Mouse (Mus musculus): ENCODE data around the gene Ces2f. TPM values are rescaled to one million over a fixed set of nuclear protein-coding genes. Genes with fewer than 3 reads are reported as not detected.
"Not testable (repeated sequence)": the region's sequence is repeated elsewhere in the genome, so short reads cannot be mapped to it uniquely, and the experiment has no call there.

Gene Ces2f
- total RNA-seq (2015) (not detected in 2 replicates), total RNA-seq (2017) (not detected in 2 replicates)

DNA sequence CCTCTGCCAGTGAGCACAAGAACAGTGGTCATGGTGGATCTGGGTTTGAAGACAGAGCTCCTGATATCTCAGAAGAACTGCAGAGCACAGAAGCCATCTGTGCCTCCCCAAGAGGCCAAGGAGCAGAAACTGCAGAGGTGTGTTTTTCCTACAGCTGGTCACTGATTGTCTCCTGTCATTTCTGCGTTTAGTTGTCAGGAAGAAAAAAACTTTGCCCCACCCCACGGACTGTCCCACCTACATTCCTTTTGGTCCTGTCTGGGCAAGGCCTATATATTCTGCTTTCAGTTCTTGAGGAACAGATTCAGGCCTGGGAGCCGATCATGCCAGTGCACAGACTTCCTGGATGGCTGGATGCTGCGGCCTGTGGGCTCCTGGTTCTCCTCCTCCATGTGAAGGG, at the start of gene Ces2f:
Ces2f (plus strand) TSS at position 301 of the 400 bp plus-strand sequence.
- no peak for ATAC-seq (replicated peaks; ENCODE audit: poor library complexity)

DNA sequence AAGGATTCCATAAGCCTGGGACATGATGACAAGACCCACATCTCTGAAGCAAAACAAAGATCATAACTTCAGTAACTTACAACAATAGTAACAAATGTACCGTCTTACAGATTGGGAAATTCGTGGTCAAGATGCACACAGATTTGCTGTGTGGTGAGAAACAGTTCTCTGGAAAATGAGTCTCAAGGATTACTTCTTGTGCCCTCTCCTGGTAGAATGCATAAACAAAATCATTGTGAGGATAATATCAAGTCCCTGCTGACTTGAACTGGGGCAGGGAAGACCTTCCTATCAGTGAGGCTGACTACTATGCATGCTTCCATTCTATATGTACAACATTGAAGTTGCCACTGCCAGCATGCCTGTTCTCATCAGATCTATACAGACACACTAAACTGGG, 45.4 kb upstream of the Ces2f start:
- ATAC-seq (replicated peaks; ENCODE audit: poor library complexity): no peak

DNA sequence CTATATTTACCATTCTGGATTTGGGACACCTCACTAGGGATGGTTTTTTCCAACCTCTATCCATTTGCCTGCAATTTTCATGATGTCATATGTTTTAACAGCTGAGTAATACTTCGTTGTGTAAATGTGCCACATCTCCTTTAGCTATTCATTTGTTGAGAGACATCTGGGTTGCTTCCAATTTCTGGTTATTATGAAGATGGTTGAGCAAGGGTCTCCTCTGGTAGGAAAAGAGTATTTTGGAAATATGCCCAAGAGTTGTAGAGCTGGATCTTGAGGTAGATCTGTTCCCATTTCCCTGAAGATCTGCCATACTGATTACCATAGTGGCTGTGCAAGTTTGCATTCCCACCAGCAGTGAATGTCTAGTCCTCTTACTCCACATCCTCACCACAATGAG, 40.0 kb upstream of the Ces2f start:
- ATAC-seq (replicated peaks; ENCODE audit: poor library complexity): no peak

DNA sequence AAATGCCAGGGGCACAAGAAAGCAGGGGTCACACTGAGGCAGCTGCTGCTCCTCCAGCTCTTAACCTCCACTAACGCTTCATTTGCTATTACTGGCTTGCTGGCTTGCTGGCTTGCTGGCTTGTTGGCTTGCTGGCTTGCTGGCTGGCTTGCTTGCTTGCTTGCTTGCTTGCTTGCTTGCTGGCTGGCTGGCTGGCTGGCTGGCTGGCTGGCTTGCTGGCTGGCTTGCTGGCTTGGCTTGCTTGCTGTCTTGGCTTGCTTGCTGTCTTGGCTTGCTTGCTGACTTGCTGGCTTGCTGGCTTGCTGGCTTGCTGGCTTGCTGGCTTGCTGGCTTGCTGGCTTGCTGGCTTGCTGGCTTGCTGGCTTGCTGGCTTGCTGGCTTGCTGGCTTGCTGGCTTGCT, 38.1 kb upstream of the Ces2f start:
- ATAC-seq (replicated peaks; ENCODE audit: poor library complexity): not testable (repeated sequence)

DNA sequence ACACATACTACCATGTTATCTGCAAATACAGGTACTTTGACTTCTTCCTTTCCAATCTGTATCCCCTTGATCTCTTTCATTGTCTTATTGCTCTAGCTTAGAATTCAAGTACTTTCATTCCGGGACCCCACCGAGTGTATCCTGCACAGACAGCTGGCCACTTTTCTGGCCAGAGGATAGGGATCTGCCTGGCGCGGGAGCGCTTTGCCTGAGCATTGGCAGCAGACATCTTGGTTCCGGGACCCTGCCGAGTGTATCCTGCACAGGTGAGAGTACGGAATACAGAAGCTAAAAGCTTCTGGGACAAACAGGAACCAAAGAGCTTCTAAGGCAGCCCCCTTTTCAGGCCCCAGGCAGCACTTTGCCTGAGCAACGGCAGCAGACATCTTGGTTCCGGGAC, 37.5 kb upstream of the Ces2f start:
- not testable (repeated sequence) for ATAC-seq (replicated peaks; ENCODE audit: poor library complexity)

DNA sequence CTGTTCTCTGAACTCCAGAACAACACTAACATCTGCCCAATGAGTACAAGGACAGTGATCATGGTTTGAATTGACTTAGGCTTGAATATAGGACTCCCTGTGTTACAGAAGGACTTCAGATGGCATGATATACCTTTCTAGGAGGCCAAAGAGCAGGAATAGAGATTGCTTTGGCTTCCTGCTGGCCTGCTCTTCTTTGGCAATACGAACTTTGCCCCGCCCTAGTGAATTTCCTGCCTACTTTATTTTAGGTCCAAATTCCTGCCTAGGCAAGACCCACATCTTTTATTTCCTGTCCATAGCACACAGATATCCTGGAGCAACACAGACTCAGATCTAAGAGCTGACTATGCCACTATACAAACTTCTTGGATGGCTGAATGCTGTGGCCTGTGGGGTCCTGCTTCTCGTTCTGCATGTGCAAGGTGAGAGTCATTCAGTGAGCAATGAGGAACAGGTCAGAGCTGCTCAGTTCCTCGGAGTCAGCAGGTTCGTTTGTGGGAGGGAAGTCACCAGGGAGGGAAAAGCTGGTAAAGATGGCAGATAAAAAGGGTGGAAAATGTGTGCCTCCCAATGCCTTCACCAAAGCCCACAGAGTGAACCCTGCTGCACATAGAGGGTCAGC, 21.1 kb upstream of the Ces2f start, which contains the start of gene Ces2e:
Ces2e (plus strand) TSS at position 289 of the 625 bp plus-strand sequence.
- ATAC-seq (replicated peaks; ENCODE audit: poor library complexity): no peak

DNA sequence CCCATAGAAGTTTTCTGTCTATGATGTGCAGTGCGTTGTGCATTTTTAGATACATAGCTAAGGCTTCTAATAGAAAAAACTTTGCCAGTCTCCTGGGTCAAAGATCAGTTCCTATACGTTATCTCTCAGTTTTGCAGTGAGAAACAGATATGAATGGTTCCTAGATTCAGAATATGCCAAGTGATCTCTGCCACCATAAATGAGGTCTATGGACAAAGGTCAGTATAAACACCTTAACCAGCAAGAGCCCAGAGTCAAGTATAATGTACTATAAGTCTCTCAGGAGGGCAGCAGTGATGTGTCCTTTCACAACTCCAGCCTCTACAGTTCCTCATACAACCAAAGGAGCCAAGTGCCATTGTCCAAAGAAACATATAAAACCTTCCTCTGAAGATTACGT, 19.9 kb upstream of the Ces2f start:
- ATAC-seq (replicated peaks; ENCODE audit: poor library complexity): no peak

DNA sequence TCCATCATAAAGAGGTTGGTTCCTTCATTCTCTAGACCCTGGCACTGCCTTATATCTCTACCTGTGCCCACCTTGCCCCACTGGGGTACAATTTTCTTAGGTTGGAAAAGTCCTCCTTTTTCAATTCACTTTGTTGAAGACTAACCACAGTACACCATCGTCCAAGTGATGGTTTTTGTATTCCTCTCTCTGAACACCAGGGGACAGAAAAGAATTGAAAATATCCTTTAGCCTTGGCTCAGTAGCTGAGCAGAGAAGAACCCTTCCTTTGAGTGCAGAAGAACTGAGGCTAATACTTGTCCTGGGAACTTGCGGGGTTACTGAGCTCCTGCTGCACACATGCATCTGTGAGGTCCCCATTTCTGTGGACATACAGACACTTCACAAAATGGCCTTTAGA, 2.5 kb upstream of the Ces2f start:
- ATAC-seq (replicated peaks; ENCODE audit: poor library complexity): no peak

DNA sequence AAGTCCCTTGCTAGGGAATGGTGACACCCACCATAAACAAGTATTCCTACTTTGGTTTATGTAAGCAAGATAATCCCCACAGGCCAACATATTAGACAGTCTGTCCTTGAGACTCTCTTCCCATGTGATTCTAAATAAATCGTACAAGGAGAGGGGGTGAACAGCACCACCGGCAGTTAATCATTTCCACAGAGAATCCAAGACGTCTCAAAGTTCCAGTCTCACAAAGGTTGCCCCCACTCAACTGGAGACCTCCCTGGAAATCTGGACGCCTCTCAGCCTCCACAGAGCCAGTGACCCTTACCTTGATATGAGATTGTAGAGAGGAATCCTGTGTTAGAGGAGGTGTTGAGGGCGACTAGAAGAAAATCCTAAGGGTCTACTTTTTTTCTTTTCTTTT, 1.9 kb downstream of the Ces2f start:
- no peak for ATAC-seq (replicated peaks; ENCODE audit: poor library complexity)

DNA sequence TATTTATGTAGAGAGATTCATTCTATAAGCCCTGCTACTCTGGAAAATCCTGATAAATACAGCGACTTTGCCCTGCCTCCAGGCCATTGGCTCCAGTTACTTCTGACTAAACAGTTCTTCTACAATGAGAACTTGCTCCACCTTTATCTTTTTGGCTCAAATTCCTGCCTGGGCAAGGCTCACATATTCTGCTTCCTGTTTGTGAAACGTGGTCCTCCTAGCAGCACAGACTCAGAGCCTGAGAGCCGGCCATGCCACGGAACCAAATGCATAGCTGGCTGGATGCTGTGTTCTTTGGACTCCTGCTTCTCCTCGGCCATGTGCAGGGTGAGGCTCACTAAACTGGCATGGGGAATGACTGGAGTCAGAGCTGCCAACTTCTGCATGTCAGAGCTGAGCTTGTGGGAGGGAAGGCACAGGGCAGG, 14.4 kb downstream of the Ces2f start, which contains the start of gene Ces2g:
Ces2g (plus strand) TSS at position 182 of the 425 bp plus-strand sequence.
- ATAC-seq (replicated peaks; ENCODE audit: poor library complexity): peak; percentile 85

DNA sequence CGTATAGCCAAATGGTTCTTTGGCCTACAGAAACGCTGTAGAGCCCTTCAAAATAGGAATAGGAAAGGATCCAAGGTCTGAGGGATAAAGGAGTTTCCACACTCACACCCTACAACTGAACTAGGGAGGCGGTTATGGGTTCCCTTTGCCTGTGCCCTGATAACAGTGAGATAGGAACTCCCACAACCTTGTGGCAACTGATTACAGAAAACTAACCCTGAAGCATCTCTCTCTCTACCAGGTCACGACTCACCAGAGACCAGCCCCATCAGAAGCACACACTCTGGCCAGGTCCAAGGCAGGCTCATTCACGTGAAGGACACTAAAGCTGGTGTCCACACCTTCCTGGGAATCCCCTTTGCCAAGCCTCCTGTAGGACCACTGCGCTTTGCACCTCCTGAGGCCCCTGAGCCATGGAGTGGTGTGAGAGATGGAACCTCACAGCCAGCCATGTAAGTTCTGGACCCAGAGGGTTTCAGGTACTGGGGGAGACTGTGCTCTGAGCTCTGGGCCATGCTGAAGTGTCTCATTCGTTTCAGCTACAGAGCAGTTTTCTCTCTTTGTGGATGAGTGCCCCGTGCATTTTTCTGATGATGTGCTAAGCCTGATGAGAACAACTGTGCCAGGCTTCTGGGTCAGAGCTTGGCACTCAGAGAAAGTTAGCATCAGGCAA, 15.2 kb downstream of the Ces2f start:
- ATAC-seq (replicated peaks; ENCODE audit: poor library complexity): peak; percentile 87

DNA sequence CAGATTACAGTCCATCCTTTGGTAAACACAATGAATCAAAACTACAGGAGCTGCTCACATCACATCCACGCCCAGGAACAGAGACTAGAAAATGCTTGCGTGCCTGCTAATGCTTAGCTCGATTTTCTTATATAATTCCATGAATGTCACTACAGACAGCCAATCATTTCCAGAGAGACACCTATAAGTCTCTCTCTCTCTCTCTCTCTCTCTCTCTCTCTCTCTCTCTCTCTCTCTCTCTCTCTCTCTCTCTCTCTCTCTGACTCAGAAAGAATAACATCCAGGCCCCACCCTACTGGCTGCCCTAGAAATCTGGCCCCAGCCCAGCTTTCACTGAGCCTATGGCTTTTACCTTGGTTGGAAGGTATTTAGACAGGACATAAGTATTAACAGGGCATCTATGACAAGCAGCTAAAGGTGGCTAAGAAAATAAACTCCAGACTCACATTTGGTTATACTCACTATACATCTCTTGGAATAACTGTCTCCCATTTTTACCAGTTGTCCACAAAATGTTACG, 16.3 kb downstream of the Ces2f start:
- ATAC-seq (replicated peaks; ENCODE audit: poor library complexity): no peak

DNA sequence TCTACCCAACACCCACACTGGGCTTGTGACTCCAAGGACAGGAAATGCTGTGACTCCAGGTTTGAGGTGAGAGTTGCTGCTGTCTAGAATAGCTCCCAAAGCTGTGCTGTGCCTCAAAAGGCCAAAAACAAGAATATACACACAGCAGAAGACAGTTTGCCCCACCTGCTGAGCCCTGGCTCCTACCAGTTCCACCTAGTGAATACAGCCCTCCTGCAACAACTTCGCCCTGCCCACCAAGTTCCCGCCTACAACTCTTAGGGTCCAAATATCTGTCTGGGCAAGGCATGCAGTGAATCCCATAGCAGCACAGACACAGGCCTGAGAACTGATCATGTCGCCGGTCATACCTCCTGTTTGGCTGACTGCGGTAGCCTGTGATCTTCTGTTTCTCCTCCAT, 37.0 kb downstream of the Ces2f start:
- no peak for ATAC-seq (replicated peaks; ENCODE audit: poor library complexity)

DNA sequence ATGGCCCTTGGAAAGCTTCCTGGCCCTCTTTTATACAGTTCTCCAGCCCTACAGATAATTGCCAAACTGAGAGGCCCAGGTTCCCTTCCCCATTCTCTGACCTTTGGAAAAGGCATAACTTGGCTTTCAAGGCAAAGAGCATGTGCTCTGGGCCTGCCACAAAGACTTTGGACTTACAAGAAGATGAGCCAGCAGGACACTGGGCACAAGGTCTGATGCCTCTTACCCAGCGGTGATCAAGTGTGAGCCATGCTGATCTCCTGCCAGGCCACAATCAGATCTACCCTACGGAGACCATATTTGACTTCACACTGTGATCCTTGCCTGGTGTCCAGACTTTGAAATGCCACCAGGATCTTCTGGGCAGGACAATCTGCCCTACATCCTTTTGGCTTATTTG, 37.8 kb downstream of the Ces2f start:
- ATAC-seq (replicated peaks; ENCODE audit: poor library complexity): no peak

DNA sequence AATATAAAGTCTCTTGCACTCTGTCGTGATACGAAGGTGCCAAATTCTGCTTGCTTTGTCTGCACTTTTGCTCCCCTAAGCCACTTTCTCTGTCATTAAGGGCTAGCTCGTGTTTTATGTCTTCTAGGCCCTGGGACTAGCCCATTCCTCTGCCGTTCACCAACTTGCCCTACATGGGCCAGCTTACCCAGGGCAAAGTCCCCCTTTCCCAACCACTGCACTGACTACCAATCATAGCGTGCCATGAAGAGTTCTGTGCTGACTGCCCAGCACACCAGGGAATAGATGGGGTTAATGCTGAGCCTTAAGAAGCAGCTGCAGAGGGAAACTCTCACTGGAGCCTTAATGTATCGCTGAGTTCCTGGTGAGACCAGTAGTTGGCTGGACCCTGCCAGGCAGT, 51.0 kb downstream of the Ces2f start:
- no peak for ATAC-seq (replicated peaks; ENCODE audit: poor library complexity)

DNA sequence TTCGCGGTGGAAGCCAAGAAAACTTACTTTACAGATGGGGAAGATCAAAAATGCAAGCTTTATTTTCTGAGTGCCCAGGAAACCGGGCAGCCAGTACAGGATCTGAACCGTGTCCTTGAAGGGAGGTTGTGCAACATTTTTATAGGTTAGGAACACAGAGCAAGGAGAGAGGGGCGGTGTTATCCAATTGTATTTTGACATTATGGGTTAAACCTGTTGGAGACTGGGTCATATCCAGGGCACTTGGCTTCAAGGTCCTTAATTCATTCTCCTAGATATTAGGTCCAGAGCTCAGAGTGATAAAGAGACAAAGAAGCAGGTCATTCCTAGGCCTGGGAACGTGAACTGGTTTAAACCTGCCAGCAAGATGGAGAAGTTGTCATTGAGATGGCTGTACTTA, 52.0 kb downstream of the Ces2f start:
- no peak for ATAC-seq (replicated peaks; ENCODE audit: poor library complexity)

DNA sequence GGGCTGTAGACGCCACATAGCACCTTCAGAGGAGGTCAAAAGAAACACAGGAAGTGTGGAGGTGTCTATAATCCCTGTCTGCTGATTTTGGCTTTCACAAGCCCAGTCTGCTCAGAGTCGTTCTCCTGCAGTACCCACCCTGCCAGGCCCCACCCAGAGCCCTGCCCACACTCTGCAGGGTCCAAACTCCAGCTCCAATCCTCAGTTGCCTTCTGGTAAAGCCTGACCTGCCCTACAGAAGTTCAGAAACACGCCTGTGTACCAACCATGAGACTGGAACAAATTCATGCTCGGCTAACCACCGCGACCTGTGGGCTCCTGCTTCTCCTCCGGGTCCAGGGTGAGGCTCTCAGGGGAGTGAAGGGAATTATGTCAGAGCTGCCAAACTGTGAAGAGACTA, 53.4 kb downstream of the Ces2f start, which contains the start of gene Ces2h:
Ces2h (plus strand) TSS at position 268 of the 400 bp plus-strand sequence.
- no peak for ATAC-seq (replicated peaks; ENCODE audit: poor library complexity)

Other genes with a start within 250 kb of the Ces2f start
- not detected in 2 replicates for gene Ces2a, start 213.4 kb upstream of the Ces2f start, total RNA-seq (2015)
- gene Ces2a, start 213.4 kb upstream of the Ces2f start, total RNA-seq (2017): not detected in 2 replicates
- not detected in 2 replicates for gene Ces2b, start 115.8 kb upstream of the Ces2f start, total RNA-seq (2015)
- 0.20 and 0.21 TPM in 2 replicates for gene Ces2b, start 115.8 kb upstream of the Ces2f start, total RNA-seq (2017)
- not detected in 2 replicates for gene Ces2c, start 100.3 kb upstream of the Ces2f start, total RNA-seq (2015)
- gene Ces2c, start 100.3 kb upstream of the Ces2f start, total RNA-seq (2017): not detected in 2 replicates
- gene Ces2e, start 21.1 kb upstream of the Ces2f start, total RNA-seq (2015): not detected in 2 replicates
- gene Ces2e, start 21.1 kb upstream of the Ces2f start, total RNA-seq (2017): not detected in 2 replicates
- 36.2 and 75.8 TPM in 2 replicates for gene Ces2g, start 14.4 kb downstream of the Ces2f start, total RNA-seq (2015)
- 6.1 and 14.2 TPM in 2 replicates for gene Ces2g, start 14.4 kb downstream of the Ces2f start, total RNA-seq (2017)
- not detected in 2 replicates for gene Ces2h, start 53.5 kb downstream of the Ces2f start, total RNA-seq (2015)
- gene Ces2h, start 53.5 kb downstream of the Ces2f start, total RNA-seq (2017): not detected in 2 replicates
- not detected in 2 replicates for gene Ces3a, start 101.2 kb downstream of the Ces2f start, total RNA-seq (2015)
- gene Ces3a, start 101.2 kb downstream of the Ces2f start, total RNA-seq (2017): not detected in 2 replicates
- not detected in 2 replicates for gene Ces3b, start 136.4 kb downstream of the Ces2f start, total RNA-seq (2015)
- gene Ces3b, start 136.4 kb downstream of the Ces2f start, total RNA-seq (2017): not detected in 2 replicates
- not detected in 2 replicates for gene Ces4a, start 184.4 kb downstream of the Ces2f start, total RNA-seq (2015)
- not detected in 2 replicates for gene Ces4a, start 184.4 kb downstream of the Ces2f start, total RNA-seq (2017)
- 146 and 152 TPM in 2 replicates for gene Cbfb, start 223.3 kb downstream of the Ces2f start, total RNA-seq (2015)
- gene Cbfb, start 223.3 kb downstream of the Ces2f start, total RNA-seq (2017): 157 and 178 TPM in 2 replicates

All from megakaryocyte progenitor cell, adult 5-6 weeks (primary cell).